Mouse (Mus musculus): ENCODE measurements at regions not wholly inside any gene's neighbourhood (a gene's known extent, or its start where the extent isn't known, plus 50 kb on each side); places are given as distances from the start of the nearest gene placed in this dataset.

- intact Hi-C loops (cut with DNase I): no loop called here
- no peak for DNase-seq
Observed at GRCm38 (mm10) chr13:91274131-91274530, 50.4 kb upstream of the Atg10 start.

- DNase-seq: peak; percentile 62
- intact Hi-C loops (cut with DNase I): no loop called here
Observed at GRCm38 (mm10) chr13:91274615-91275014, 50.8 kb upstream of the Atg10 start.

GRCm38 (mm10) chr13:91279487-91279886, 55.7 kb upstream of the Atg10 start:
- intact Hi-C loops (cut with DNase I): no loop called here
- DNase-seq: no peak

- intact Hi-C loops (cut with DNase I): no loop called here
- DNase-seq: no peak
Observed at GRCm38 (mm10) chr13:91295552-91296170, 71.9 kb upstream of the Atg10 start.

GRCm38 (mm10) chr13:91296521-91297160, 72.9 kb upstream of the Atg10 start:
- intact Hi-C loops (cut with DNase I): no loop called here
- DNase-seq: no peak

- intact Hi-C loops (cut with DNase I): no loop called here
- no peak for DNase-seq
Observed at GRCm38 (mm10) chr13:91301849-91302248, 78.1 kb upstream of the Atg10 start.

- DNase-seq: peak; percentile 51
- intact Hi-C loops (cut with DNase I): no loop called here
Observed at GRCm38 (mm10) chr13:91305697-91306405, 82.1 kb upstream of the Atg10 start.

- DNase-seq: no peak
- intact Hi-C loops (cut with DNase I): no loop called here
Observed at GRCm38 (mm10) chr13:91306545-91306944, 82.8 kb upstream of the Atg10 start.

- intact Hi-C loops (cut with DNase I): no loop called here
- DNase-seq: no peak
Observed at GRCm38 (mm10) chr13:91312905-91313571, 89.3 kb upstream of the Atg10 start.

- no peak for DNase-seq
- intact Hi-C loops (cut with DNase I): no loop called here
Observed at GRCm38 (mm10) chr13:91322331-91322730, 98.6 kb upstream of the Atg10 start.

- intact Hi-C loops (cut with DNase I): no loop called here
- no peak for DNase-seq
Observed at GRCm38 (mm10) chr13:91326834-91327233, 103.1 kb upstream of the Atg10 start.

- no peak for DNase-seq
- intact Hi-C loops (cut with DNase I): no loop called here
Observed at GRCm38 (mm10) chr13:91334283-91334682, 110.5 kb upstream of the Atg10 start.

- DNase-seq: no peak
- intact Hi-C loops (cut with DNase I): no loop called here
Observed at GRCm38 (mm10) chr13:91344139-91344538, 115.9 kb upstream of the Ssbp2 start.

GRCm38 (mm10) chr13:91348489-91349083, 111.5 kb upstream of the Ssbp2 start:
- no peak for DNase-seq
- intact Hi-C loops (cut with DNase I): no loop called here

GRCm38 (mm10) chr13:91352311-91352710, 107.8 kb upstream of the Ssbp2 start:
- no peak for DNase-seq
- intact Hi-C loops (cut with DNase I): no loop called here

GRCm38 (mm10) chr13:91356516-91356915, 103.6 kb upstream of the Ssbp2 start:
- intact Hi-C loops (cut with DNase I): no loop called here

GRCm38 (mm10) chr13:91360121-91360520, 100.0 kb upstream of the Ssbp2 start:
- intact Hi-C loops (cut with DNase I): loop anchor here (10.0 kb wide), 2 partner anchors 135 to 385 kb away; partner anchors contain the start of gene Atg10

More at GRCm38 (mm10) chr13:91356516-91356915, 103.6 kb upstream of the Ssbp2 start:
- DNase-seq: no peak

GRCm38 (mm10) chr13:91365270-91365952, 94.7 kb upstream of the Ssbp2 start:
- intact Hi-C loops (cut with DNase I): loop anchor here (5.0 to 10.0 kb wide), 3 partner anchors 141 to 391 kb away; partner anchors contain the start of gene Atg10
- DNase-seq: peak; percentile 97

More at GRCm38 (mm10) chr13:91360121-91360520, 100.0 kb upstream of the Ssbp2 start:
- no peak for DNase-seq

- intact Hi-C loops (cut with DNase I): loop anchor here (5.0 to 10.0 kb wide), 3 partner anchors 142 to 392 kb away; partner anchors contain the start of gene Atg10
- DNase-seq: no peak
Observed at GRCm38 (mm10) chr13:91366540-91366939, 93.5 kb upstream of the Ssbp2 start.
